Mouse (Mus musculus) adrenal gland, postnatal 10 days (tissue): ENCODE measurements around the gene Zfp52. TPM values are rescaled to one million over a fixed set of nuclear protein-coding genes. Genes with fewer than 3 reads are reported as not detected.

Experiments
- DNase-seq: peaks from one replicate; pipeline ENCODE4 v3.0.0; 2021; ENCODE audit warnings: mixed read lengths
- long read RNA-seq, 2 experiments: library from polyadenylated mRNA; stranded (forward); transcript quantifications; one replicate each; pipeline ENCODE4 v2.0.0; 2021
- total RNA-seq, 2 experiments: library from RNA; stranded (reverse); gene quantifications; 2 replicates each; pipeline ENCODE4 v1.2.3; 2021

Gene Zfp52
- total RNA-seq = 10 to 100 TPM; 20.0 to 23.6 TPM
- long read RNA-seq, experiment 1, transcript Zfp52-202 (5 exons, 3,164 nt) = major isoform, 21 of 39 reads
- long read RNA-seq, experiment 1, partial matches to known transcripts = 4 of 39 reads
- long read RNA-seq, experiment 1, other reads (novel, unspliced or antisense) = 14 of 39 reads
- long read RNA-seq, experiment 2, transcript Zfp52-202 (5 exons, 3,164 nt) = major isoform, 13 of 18 reads
- long read RNA-seq, experiment 2, partial matches to known transcripts = 0 of 18 reads
- long read RNA-seq, experiment 2, other reads (novel, unspliced or antisense) = 4 of 18 reads

GRCm38 (mm10) chr17:21535096-21536001 lies at the start of gene Zfp52:
Zfp52 (plus strand) TSS chr17:21535539.
- DNase-seq = peak; percentile 84

DNA sequence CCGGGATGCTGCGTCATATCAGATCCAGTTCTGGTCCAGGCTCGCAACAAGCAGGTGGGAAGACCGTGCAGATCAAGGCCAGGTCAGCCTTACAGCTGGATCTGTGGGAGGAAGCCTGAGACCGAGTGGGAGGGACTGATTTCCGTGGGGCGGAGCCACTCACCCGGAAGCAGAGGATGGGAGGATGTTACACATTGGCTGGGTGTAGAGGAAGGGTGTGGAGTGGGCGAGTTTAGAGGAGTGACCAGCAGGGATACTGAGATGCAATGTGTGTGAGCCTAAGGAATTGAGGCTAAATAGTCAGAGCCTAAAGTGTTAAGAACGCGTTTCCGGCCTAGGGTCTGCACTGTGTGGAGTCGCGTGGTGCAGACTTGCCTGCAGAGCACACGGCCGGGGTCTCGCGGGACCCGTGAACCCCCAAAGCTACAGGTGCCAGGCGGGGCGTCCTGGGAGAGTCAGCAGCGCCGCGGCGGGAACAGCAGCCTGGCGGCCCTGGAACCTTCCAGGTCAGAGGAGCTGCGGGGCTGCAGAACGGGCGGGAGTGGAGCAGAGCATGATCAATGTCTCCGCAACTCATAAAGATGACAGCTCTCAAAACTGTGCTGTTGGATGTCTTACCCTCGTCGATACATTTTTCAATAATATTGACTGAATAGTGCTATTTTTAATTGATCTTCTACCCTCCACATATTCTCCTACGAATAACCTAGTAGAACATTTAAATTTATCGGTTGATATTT lies 46.4 kb upstream of the Zfp52 start, which contains the start of gene Zfp53:
Gene Zfp53, plus strand, starts transcription at position 239 of the 740 bp plus-strand sequence.
- peak; percentile 91 for DNase-seq

DNA sequence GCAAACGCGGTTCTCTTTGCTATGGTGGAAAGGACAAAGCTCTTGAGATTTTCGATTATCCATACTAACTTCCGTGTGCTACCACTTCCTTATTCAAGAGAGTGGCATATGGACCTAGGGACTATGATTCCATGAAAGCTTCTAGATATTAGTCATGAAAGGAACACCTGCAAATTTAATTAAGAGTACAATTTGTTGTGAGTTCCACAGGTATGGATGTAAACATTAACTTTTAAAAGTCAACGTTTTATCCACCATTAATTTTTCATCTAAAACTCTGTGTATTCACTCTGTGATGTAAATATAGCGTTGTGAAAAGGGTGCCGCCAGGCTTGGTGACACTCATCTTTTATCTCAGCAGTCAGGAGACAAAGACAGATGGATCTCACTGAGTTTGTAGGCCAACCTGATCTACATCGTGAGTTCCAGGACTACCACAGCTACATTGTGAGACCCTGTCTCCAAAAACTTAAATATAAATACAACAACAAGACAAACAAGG lies 45.8 kb upstream of the Zfp52 start:
- no peak for DNase-seq

DNA sequence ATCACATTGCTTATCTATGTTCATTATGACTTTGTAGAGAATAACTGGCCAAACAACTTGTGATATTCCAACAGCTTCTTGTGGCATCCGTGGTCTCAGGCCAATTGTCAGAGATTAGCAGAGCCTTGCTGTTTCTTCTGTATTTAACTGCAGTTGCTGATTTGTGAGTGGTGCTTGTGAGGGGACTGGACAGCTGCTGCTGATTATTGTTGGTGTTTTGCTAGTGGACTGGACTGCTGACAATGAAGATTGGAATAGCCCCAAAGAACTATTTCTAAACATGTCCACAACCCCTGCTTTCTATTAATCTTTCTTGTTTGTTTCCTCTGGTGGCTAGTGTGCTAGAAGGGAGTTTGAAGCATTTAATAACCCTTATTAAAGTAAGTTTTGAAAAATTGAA lies 34.0 kb upstream of the Zfp52 start:
- DNase-seq = no peak

GRCm38 (mm10) chr17:21504524-21504923 lies 30.8 kb upstream of the Zfp52 start:
- DNase-seq = no peak

DNA sequence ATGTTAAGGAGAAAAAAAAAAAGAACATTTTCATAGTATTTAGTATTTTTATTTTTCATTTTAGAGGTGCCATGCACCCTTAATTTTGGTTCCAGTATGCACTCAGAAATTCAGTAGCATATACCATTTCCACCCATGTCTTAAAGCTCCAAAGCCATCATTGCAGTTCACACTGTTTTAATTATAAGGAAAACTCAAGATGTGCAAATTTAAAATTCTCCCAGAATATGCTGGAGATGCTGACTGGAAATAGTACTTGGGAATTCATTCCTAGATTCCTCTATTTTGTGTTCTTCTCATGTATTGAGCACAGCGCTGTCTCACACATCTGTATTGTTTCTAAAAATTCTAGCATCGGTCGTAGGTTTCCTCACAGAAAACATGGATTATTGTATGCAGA lies 29.1 kb upstream of the Zfp52 start:
- DNase-seq = no peak

- no peak for DNase-seq
Observed at GRCm38 (mm10) chr17:21509756-21510155, 25.6 kb upstream of the Zfp52 start.

DNA sequence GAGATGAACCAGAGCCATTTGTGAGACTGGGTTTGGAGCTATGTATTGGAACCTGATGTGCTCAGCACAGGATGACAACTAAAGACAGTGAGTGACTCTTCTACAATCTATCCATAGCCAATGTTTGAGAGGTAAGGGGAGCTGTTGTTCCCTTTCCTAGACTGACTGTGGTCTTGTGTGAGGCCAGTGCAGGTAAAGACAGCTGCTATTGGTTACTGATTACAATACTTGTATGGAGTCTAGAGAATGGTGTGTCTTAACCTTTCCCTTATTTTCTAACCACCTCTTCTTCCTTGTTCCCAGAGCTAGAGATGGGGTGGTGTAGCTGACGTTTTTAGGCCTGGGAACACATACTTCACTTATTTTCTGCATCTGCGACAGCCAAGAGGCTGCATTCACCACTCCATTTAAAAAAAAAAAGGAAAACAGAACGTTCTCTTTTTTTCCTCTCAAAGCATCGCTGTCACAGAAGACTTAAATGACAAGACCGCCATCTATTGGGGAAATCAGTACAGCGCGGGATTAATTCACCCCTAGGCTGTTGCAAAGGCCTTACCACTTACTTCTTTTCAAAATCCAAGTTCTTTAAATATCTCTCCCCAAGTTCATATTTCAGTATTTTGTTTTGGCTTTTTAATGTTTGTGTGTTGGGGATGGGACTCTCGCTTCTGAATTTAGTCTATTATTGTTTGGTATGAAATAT lies 19.8 kb upstream of the Zfp52 start:
- peak; percentile 71 for DNase-seq

DNA sequence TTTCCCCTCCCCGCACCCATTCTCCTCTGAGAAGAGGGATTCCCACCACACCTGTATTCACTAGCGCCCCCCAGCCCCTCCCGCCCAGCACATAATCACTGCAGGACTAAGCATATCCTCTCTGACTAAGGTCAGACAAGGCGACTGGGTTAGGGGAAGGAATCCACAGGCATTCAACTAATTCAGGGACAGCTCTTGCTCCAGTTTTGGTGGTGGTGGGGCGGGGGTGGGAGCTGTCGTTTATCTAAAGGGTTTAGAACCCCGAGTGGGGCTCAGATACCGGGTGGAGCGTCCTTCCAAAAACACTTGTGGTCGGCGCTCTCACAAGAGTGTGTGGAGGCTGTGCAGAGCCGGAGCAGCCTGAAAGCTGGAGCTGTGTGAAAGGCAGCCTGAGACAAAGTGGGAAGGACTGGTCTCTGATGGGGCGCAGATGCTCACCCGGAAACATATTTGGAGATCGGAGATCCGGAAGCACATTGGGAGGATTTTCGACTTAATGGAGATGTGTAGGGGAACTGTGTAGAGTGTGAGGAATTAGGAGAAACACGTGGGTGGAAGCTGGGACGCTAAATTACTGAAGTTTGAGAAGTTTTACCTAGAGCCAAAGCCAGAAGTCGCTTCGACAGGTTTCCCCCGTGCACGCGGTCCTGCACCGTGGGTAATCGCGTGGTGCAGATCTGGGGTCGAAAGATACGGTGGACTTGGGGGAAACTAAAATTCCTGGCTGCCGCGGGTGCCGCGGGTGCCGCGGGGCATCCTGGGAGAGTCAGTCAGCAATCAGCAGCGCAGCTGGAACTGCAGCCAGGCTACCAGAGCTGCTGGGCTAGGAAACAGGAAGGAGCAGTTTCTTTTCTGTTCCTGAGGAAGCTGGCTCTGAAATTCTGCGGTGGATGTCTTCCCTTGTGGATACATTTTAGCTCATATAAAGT lies 18.9 kb upstream of the Zfp52 start:
- peak; percentile 84 for DNase-seq

GRCm38 (mm10) chr17:21517130-21517671 lies 18.1 kb upstream of the Zfp52 start:
- no peak for DNase-seq

- DNase-seq = no peak
Observed at GRCm38 (mm10) chr17:21526270-21526669, 9.1 kb upstream of the Zfp52 start.

GRCm38 (mm10) chr17:21530645-21531330 lies 4.6 kb upstream of the Zfp52 start:
- DNase-seq = no peak

GRCm38 (mm10) chr17:21531621-21532020 lies 3.7 kb upstream of the Zfp52 start:
- peak; percentile 42 for DNase-seq

DNA sequence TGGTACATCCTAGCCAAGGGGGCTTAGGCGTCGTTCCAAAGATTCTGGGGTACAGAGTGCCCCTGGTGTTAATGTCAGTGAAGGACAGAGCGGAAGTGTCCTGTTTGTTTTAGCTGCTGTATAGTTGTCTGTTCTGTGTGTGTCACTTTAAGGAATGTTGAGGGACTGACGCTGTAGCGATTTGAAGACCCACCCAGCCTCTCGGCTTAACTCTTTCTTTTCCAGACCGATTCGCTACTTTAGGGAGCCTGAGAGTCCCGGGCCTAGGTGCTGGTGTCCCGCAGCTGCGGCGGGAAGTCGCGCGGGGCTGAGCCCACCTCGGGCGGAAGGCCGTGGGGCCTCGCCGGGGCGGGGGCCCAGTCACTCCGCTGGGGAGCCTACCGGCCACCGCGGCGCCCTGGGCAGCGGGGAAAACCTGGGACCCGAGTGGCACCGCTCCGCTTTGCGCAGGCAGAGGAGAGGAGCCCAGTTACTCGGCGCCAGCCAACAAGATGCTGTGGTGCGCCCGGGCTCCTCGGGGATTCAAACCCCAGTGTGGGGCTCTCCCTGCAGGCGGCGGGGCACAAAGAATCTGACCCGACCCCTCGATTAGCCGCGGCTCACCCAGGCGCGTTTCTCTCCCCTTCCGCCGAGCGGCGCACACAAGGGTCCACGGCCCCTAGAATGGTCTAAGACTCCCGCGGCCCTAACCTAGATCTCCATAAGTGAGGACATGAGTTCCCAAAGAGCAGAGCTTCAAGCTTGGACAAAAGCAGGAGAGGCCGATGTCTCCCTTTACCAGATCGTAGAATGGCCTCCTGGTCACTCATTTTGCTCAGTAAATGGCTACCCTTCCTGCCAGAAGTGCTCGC lies 3.0 kb upstream of the Zfp52 start:
- DNase-seq = peak; percentile 80

DNA sequence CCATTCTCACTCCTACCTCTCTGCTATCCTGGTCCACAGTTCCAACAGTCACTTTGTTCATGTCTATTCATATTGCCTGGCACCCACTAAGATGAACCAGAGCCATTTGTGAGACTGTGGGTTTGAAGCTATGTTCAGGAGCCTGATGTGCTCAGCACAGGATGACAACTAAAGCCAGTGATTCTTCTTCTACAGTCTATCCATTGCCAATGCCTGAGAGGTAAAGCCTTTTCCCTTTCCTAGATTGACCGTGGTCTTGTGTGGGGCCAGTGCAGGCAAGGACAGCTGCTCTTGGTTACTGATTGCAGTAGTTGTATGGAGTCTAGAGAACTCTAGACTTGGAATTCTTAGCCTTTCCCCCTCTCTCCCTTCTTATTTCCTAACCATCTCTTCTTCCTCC lies 1.4 kb upstream of the Zfp52 start:
- DNase-seq = no peak

GRCm38 (mm10) chr17:21534460-21535095 lies 761 bp upstream of the Zfp52 start:
- peak; percentile 42 for DNase-seq

- no peak for DNase-seq
Observed at GRCm38 (mm10) chr17:21536096-21536495, 757 bp downstream of the Zfp52 start.

- DNase-seq = peak; percentile 28
Observed at GRCm38 (mm10) chr17:21536676-21537075, 1.3 kb downstream of the Zfp52 start.
